Mouse (Mus musculus) spleen, postnatal 10 days (tissue): ENCODE results near the gene Fryl.
"Not testable (repeated sequence)": the region's sequence is repeated elsewhere in the genome, so short reads cannot be mapped to it uniquely, and the experiment has no call there.

Experiments
- DNase-seq, 2 experiments: peaks; one replicate each; pipeline ENCODE4 v3.0.0; 2021 to 2022; ENCODE audit warnings: low spot score in 2 of 2

Gene Fryl

DNA sequence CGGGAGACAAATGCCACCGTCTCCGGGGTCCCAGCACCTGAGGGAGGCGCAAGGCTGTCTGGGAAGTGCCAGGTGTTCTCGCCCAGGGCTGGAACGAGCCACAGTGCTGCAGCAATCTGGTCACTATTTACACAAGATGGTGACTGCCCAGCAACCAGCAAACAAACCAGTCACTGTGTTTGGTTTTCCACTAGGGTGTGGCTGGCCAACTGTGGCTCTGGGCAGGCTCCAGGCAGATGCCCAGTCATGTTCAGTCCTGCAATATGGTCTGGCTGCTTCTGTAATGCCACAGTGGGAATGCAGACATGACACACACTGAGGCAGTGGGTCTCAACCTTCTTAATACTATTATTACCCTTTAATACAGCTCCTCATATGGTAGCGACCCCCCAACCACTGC lies 152.8 kb downstream of the Fryl start:
- DNase-seq: no peak

DNA sequence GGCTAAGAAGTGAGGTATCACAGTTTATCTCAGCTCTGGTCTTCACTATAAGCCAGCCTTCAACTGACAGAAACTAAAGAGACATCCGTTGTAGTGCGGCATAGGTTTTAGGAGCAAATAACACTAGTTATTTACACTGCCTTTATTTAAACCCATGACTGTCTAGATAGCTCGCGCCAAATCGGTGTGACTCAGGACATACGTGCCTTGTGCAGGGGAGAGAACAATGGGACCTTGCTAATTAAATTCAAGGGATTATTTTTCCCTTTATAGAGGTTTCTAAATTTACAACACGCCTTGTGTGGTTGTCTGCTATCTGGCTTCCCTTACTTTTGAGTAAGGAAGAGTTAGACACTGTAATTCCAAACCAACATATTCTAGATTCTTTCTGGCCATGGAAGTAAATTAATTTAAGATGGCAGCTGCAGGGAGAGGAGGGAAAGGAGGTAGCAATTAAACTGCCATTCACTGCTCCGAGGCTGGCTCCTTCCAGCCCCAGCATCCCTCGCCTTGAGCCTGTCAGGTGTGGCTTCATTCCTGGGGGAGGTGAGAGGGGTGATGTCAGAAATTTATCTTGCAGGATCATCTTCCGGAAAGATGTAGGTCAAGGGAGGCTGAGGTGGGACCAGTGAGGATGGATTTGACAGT lies 154.0 kb downstream of the Fryl start:
- DNase-seq: no peak

DNA sequence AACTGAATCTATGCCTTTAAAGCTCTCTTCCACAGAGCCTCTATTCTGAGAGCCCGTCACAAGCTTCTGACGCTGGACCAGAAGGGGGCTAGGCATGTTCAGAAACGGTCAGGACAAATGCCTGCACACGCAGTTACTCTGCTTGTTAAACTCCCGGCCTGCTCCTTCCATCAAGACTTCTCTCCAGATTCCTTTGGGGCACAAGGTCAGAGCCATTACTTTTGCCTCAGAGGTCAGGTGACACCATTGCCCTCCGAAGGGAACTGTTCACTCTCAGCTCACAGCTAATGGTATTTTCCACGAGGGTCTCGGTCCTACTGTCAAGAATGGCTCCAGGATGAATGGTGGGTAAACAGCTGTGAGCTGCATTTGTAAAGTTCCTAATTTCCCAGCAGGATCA lies 164.2 kb downstream of the Fryl start:
- DNase-seq: no peak

DNA sequence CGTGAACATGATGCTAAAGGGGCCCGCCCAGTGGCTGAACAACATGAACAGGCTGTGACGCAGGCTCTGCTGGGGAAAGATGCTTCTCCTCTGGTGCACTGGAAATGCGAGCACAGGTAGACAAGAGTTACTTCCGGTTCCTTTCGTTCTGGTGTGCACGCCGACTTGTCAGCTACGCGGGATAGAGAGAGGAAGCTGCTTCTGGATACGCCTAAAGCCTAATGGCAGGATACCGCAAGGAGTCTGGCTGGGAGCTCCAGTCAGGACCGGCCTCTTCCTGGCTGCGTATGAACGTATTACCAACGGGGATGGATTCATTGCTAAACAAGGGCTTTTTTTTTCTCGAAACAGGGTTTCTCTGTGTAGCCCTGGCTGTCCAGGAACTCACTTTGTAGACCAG lies 167.3 kb downstream of the Fryl start:
- DNase-seq: no peak

DNA sequence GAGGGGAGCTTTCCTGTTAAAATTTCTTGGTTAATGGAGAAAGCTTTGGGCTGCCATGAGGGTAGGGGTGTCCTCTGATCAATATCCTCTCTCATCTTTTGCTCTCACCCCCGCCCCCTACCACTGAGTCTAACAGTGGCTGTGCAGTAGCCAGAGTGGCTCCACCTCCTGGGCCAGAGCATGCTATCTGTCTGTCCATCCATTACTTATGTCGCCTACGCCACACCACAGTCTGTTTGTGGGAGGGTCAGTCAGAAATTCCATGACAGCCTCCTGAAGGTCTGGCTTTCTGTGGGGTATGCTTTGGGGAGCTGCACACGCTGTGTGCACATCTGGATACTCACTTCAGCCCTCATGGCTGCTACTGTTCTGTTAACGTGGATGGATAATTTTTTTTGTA lies 174.9 kb downstream of the Fryl start:
- DNase-seq: no peak

DNA sequence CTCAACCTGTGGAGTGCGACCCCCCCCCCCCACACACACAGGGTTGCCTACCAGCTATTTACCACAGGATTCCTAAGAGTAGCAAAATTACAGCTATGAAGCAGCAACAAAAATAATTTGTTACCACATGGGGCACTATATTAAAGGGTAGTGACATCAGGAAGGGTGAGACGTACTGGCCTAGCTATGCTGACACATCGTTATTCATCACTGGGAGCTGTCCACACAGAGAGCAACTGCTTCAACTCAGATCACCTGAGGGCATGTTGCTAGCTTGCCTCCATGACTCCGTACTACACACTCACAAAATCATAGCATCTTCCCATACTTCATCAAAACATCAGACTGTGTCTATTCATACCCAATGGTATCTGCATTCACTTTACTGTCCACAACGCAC lies 176.6 kb downstream of the Fryl start:
- DNase-seq: no peak

DNA sequence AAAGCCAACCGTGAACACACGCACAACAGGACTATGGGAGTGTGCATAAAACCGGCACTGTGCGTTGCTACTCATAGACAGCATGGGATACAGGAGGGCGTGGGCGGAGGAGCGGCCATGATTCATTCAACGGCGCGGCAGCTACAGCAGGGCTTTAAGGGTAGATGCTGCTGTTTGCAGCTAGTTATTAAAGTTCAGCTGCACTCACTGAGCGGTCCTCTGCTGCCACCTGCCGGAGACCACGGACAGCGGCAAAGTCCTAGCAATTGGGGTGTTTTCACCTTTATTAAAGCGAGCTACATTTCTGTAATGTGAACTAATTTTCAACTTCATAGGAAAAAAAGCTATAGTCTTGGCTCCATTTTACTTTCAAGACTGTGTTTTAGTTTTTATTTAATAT lies 185.1 kb downstream of the Fryl start:
- DNase-seq: peak; percentile 55 to 85

DNA sequence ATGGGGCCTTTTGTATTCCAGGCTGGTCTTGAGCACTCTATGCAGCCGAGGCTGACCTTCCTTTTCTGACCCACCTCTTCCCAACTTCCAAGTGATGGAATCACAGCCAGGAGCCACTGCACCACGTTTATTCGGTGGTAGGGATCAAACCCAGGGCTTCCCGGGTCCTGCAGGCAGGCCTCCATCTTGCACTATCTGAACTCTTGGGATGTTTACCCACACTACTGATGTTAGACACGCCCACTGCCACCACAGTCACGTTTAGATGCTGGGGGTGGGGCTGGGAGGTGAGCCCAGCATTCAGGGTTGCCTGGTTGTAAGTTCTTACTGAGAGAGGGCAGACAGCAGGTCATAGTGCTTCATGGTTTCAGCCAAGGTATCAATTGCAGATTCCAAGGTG lies 189.5 kb downstream of the Fryl start:
- DNase-seq: no peak

DNA sequence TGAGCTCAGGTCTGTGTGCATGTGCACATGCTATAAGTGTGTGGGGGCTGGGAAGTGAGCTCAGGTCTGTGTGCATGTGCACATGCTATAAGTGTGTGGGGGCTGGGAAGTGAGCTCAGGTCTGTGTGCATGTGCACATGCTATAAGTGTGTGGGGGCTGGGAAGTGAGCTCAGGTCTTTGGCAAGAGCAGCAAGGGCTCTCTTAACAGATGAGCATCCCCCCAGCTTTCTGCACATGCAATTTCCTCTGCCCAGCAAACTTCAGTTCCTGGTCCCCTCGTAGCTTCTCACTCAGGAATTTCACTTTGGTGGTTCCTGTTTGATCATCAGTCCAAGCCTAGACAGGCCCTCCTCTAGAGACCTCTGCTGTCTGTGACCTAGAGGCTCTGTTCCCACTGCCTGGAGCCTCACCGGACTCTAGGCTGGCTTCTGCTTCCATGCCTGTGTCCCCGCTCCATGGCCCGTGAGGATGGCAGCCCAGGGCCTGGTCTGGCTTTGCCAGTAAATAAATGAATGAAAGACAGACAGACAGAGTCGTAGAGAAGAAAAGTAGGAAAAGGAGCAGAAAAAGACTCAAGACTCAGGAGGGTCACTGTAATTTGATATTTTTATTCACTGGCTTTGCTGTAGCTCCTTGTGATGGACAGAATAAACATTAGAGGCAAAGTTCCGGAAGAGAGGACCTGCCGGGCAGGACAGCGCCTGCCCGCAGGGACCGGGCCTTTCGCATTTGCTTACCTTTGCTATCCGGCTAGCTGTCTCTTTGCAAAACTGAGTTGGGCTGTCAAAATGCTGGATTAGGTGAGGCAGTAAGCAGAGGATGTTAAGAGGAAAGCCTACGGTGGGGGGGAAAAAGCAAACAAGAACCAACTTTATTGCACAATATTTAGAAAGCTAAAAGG lies 192.4 kb downstream of the Fryl start:
- DNase-seq: no peak

DNA sequence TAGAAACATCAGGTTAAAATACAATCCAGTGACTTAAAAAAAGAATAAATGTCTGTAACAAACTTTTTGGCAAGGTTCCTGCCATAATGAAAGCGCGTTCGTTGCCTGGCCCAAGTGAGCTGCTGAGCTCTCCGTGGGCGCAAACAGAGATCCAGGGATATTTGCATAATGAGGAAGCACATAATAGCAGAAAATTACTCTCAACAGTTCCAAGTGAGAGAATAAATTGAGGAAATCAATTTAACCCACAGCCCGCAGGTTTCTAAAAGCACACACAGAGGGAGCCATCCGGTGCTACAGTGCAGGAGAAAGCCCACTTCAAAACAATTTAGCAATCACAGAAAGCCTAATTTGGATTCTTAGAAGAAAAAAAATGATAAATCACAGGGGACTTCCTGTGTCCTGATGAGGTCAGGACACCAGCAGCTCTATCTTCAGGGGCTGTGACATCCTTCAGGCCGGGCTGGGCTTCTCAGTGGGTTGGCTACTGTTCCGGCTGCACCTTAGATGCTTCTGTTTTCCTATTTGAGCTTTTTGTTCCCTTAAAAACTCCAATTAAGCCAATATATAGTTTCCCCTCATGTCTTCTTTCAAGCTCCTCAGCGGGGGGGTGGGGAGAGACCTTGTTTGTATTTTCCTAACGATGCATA lies 194.8 kb downstream of the Fryl start:
- no peak for DNase-seq

DNA sequence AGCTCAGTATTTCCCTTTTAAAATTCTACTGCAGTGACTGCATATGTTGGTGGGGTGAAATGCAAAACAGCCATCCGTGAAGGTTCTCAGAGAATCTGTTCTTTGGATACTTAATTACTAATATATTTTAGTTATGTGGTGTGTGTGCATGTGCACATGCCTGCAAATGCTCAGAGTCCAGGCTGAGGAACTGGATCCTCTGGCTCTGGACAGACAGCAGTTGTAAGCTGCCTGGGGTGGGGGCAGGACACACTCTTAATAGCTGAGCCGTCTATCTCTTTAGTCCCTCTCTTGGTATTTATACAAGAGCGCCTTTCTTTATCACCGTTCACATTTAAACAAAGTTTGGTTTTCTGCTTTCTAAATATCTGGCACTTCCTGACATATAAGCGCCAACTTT lies 199.5 kb downstream of the Fryl start:
- DNase-seq: no peak

DNA sequence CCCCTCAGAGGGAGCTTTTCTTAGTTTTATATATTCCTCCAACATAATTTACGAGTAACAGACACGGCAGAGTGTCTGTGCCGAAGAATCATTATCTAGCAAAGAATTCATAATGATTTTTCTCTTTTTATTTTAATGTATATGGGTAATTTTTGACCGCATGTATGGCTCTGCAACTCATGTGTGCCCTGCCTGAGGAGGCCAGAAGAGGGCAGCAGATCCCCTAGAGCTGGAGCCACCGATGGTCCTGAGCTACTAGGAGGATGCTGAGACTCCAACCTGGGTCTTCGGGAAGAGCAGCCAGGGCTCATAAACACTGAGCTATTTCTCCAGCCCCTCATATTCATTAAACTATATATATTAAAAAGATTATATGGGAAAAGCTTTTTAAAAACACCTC lies 200.0 kb downstream of the Fryl start:
- peak in 1 of 2 experiments; percentile 48 for DNase-seq

DNA sequence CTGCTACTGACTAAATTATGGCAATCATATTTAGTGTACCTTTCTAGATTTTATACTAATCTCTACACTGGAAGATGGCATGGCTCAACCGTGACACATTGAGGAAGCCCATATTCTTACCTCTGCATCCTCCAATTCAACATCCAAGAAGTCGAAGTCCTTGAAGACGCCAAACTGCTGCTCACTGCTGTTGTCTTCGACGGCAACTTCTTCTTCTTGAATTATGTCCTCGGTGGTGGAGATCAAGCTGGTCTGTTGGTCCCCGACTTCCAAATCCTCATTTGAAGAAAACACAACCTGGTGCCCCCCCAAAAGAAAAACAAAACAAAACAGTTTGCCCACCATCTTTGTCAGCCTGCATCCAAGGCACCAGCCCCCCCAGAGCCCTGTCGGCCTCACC lies 202.5 kb downstream of the Fryl start:
- no peak for DNase-seq

DNA sequence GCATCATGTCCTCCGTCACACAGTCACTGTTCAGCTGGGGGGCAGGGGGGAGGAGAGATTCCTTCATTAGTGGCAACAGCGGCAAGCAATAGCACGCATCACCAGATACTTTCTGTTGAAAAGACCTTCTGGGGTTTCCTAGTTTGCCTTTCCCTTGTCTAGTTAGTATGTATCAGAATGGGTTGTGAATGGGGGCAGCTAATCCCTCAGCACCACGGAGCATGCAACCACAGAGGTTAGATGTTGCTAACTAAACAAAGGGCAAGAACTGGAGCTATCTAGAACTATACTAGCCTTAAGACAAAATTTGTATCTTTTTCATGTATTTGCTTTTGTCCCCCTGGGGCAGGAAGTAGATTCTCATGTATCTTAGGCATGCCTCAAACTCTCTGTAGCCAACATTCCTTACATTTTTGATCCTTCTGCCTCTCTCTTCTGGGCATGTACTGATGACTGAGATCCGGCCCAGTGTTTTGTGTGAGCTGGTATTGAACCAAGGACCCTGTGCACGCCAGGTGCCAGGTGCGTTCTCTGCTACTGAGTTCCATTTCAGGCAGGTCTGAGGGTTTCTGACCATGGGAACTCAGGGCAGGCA lies 208.7 kb downstream of the Fryl start:
- no peak for DNase-seq

DNA sequence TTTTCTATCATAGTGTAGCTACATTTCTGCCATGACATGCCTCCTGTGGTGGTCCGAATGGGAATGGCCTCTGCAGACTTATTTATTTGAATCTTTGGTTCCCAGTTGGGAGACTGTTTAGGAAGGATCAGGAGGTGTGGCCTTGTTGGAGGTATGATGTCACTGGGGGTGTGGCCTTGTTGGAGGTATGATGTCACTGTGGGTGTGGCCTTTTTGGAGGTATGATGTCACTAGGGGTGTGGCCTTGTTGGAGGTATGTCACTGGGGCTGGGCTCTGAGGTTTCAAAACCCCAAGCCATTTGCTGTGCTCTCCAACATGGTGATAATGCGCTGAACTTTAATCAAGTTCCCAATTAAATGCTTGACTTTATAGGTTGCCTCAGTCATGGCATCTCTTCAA lies 212.4 kb downstream of the Fryl start:
- no peak for DNase-seq

DNA sequence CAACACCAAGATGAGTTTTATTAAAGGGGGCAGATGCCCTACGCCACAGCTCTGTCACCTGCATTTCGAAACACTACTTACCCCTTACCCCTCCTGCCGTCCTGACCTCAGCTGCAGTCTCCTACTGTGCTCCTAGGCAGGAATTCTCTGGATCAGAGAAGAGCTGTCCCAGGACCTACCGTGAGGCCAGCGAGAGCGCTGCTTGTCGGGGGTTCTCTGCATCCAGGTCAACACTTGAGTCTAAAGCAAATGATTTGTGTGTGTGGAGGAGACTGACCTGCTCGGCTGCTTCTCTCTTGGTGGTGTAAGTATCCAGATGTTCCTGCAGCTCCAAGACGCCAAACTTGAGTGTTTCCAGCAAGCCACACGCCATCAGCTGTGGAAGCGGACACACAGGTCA lies 223.9 kb downstream of the Fryl start:
- DNase-seq: no peak

DNA sequence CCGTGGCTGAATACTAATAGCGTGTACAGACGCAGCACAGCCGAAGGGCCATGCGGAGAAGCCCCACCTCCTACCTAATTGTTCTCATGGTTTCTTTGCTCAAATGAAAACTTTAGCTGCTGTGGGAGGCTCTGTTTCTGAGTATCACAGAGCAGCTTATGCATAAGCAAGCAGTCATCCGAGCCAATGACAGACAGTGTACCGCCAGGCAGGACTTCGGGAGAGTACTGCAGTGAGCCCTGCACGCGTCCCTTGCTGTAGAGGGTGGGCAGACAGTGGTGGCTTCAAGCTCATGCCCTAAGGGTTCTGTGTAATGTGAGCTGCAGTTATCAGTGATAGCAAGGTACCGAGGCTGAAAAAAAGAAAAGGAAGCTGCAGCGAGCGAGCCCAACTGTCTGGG lies 227.8 kb downstream of the Fryl start:
- DNase-seq: no peak

DNA sequence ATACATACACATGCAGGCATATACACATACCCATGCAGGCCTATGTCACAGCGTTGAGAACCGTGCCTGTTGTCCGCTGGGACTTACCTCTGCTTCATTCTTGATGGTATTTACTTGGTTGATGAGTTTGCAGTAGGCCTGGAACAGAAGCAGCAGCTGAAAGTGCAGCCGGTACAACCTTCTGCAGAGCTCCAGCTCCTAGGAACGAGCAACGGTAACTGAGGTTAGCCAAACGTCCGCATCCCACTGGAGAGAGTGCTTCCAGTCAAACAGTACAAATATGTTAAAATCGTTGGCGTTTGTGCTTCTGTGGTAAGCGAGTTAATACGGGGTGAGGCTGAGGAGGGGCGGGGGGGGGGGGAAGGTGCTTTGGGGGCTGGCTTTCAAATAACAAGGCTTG lies 232.6 kb downstream of the Fryl start:
- no peak for DNase-seq

DNA sequence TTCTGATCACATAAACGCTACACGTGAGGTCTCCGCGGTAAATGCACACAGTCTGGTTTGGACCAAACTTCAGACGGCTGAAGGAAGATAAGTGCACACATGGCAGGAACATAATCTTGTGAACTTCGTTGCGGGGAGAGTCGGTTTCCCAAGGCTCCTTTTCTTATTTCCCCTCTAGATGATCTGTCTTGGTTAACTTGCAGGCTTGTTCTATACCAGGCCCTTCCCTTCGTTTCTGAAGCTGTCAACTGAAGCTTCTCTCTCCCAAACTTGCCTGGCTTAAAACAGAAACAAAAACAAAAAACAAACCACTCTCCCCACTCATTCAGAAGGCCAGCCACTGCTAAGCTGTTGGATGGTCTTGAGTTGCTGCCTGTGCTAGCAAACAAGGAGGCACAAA lies 241.7 kb downstream of the Fryl start:
- DNase-seq: no peak

DNA sequence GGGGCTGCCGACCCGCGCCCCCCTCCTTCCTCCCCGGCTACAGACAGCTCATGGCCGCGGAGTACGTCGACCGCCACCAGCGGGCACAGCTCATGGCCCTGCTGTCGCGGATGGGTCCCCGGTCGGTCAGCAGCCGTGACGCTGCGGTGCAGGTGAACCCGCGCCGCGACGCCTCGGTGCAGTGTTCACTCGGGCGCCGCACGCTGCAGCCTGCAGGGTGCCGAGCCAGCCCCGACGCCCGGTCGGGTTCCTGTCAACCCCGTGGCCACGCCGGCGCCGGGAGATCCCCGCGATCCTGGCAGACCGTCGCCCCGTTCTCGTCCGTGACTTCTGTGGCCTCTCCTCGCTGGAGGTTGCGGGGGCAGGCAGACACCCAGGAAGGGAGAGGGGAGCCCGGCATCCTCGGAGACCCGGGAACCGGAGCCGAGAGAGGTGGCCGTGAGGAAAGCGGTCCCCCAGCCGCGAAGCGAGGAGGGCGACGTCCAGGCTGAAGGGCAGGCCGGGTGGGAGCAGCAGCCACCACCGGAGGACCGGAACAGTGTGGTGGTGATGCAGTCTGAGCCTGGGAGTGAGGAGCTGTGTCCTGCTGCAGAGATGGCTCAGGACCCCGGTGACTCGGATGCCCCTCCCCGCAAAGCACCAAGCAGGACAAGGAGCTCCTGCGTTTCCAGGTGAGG lies 242.7 kb downstream of the Fryl start:
- DNase-seq: not testable (repeated sequence)

DNA sequence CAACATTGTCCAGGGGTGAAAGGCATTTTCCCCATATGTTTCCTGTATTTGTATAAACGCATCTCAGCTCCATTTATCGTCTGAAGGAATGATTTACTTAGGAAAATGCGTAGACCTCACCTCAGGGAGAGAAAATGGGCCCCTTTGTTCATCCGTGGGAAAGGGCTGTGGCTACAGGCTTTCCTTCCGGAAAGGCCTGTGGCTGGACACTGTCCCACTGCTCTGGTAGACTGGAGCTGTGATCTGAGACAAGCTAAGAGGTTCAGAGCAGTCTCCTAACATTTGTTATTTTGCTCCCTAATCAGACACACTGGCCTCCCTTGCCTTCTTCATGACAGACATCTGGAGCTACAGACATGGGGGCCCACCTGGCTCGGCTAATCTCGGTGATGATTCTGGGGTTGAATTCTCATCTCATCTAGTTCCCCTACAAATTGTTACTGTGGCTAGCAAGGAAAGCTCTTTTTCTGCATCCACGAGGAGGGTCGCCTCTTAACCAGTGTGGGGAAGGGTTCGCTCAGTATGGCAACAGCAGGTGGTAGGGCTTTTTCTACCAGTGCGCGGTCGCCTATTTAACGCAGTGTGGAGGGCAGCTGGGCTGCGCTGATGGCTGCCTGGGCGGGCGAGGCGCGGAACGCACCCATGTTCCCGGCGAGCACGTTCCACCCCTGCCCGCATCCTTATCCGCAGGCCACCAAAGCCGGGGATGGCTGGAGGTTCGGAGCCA lies 243.4 kb downstream of the Fryl start:
- DNase-seq: not testable (repeated sequence)
